Mouse (Mus musculus): Measurements from ENCODE around the gene Cavin4. TPM values are rescaled to one million over a fixed set of nuclear protein-coding genes. Genes with fewer than 3 reads are reported as not detected.

Gene Cavin4
- 0.88 and 1.9 TPM in 2 replicates for polyA plus RNA-seq (2015; fragmentation: Nextera tagmentation; extraction: Ambion mirVana)

DNA sequence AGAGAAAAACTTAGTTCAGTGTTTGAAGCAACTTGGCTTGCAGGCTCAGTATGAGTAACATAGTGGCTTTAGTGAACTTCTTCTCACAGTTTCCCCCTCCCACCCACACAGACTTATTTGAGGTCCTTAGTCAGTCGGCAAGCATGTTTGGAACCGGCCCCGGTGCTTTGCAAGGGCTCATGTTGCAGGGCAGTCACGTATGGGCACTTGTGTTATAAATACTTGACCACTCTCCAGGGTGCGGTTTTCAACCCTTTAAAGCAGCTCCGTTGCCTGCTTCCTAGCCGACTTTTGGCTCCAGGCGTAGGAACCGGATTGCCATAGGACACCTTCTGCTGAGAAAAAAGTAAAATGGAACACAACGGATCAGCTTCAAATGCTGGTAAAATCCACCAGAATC lies at the start of gene Cavin4:
Gene Cavin4, plus strand, starts transcription at position 244 of the 400 bp plus-strand sequence.
- Histone ChIP-seq H3K36me3 (ENCODE audit: control insufficient read depth, insufficient read depth, low read length) (peaks cover 13% of the 10 kb centered on the region), H3K4me1 (ENCODE audit: control insufficient read depth, insufficient read depth, low read depth, low read length) (no peaks in the 10 kb centered on the region), H3K27ac (ENCODE audit: low read depth, low read length) (no peak within 1 kb of the TSS), H3K9ac (ENCODE audit: low read depth, low read length) (no peak within 1 kb of the TSS), H3K27me3 (replicated peaks; ENCODE audit: control insufficient read depth, insufficient read depth, low read length) (no peaks in the 10 kb centered on the region), H3K9me3 (ENCODE audit: control insufficient read depth, low read length) (no peaks in the 10 kb centered on the region), H3K4me3 (ENCODE audit: low read length) (no peak within 1 kb of the TSS), H3K4me2 (ENCODE audit: low read length) (no peak within 1 kb of the TSS)
- WGBS = 94% methylated on average over 10 of the region's 10 CpGs
- no peak for ATAC-seq

DNA sequence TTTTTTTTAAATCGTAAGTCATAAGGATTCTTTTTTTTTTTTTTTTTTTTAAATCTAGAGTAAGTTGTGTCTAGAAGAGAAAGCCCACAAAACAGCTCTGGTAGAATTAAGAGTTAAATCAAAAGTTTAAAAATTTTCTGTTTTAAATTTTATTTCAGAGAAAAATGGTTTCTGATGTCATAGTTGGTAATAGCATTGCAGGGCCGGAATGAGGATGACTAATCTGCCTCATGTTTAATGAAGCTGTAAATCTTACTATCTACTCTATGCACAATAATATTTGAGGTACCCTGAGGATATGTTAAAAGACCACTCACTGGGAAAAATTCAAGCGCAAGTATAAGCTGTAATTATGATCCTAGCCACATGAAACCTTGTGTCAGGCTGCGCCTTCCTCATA lies 47.8 kb upstream of the Cavin4 start:
- 88% methylated on average over 4 of the region's 4 CpGs for WGBS
- Histone ChIP-seq H3K4me3 (ENCODE audit: low read length) (no peak overlapping the region), H3K27me3 (replicated peaks; ENCODE audit: control insufficient read depth, insufficient read depth, low read length) (no peaks in the 10 kb centered on the region), H3K9ac (ENCODE audit: low read depth, low read length) (no peak overlapping the region), H3K9me3 (ENCODE audit: control insufficient read depth, low read length) (no peaks in the 10 kb centered on the region), H3K4me2 (ENCODE audit: low read length) (no peak overlapping the region), H3K36me3 (ENCODE audit: control insufficient read depth, insufficient read depth, low read length) (peaks cover 15% of the 10 kb centered on the region), H3K4me1 (ENCODE audit: control insufficient read depth, insufficient read depth, low read depth, low read length) (no peaks in the 10 kb centered on the region), H3K27ac (ENCODE audit: low read depth, low read length) (no peak overlapping the region)
- no peak for ATAC-seq

DNA sequence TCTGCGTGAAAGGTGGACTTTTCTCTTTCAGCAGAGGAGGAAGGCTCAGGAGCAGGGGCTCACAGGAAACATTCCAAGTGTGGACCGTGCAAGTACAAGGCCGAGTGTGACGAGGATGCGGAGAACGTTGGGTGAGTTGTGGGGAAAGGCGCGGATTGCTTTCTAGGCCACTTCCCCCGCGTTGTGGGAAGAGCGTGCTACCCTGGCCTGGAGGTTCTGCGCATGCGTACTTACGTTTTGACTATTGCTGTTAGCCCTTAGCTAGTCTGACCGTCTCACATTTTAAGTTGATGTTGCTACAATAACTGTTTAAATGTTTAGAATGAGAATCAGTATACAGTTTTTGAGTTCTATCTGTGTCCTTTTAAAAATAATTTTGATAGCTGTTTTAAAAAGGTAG lies 46.1 kb upstream of the Cavin4 start:
- Histone ChIP-seq H3K4me3 (ENCODE audit: low read length) (no peak overlapping the region), H3K9me3 (ENCODE audit: control insufficient read depth, low read length) (no peaks in the 10 kb centered on the region), H3K27ac (ENCODE audit: low read depth, low read length) (no peak overlapping the region), H3K36me3 (ENCODE audit: control insufficient read depth, insufficient read depth, low read length) (peaks cover 14% of the 10 kb centered on the region), H3K4me2 (ENCODE audit: low read length) (no peak overlapping the region), H3K4me1 (ENCODE audit: control insufficient read depth, insufficient read depth, low read depth, low read length) (no peaks in the 10 kb centered on the region), H3K9ac (ENCODE audit: low read depth, low read length) (no peak overlapping the region), H3K27me3 (replicated peaks; ENCODE audit: control insufficient read depth, insufficient read depth, low read length) (no peaks in the 10 kb centered on the region)
- 96% methylated on average over 15 of the region's 15 CpGs for whole genome bisulfite sequencing
- ATAC-seq = no peak

DNA sequence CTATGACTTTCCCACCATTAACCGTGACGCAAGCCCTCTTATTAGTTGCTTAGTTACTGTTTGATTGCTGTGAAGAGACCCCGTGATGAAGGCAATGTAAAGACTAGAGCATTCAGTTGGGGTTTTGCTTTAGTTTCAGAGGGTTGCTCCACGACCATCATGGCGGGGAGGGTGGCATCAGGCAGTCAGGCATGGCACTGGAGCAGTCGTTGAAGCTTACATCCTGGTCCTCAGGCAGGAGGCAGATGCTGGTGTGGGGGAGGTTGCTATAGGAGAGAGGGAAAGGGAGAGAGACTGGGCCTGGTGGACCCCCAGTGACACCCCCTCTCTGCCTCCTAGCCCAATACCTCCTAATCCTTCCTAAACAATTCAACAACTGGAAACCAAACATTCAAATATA lies 43.2 kb upstream of the Cavin4 start:
- H3K27ac ChIP-seq (ENCODE audit: low read depth, low read length) = no peak overlapping the region
- WGBS = 91% methylated on average over 5 of the region's 6 CpGs
- no peaks in the 10 kb centered on the region for H3K4me1 ChIP-seq (ENCODE audit: control insufficient read depth, insufficient read depth, low read depth, low read length)
- peaks cover 14% of the 10 kb centered on the region for H3K36me3 ChIP-seq (ENCODE audit: control insufficient read depth, insufficient read depth, low read length)
- no peak for ATAC-seq
- no peak overlapping the region for H3K9ac ChIP-seq (ENCODE audit: low read depth, low read length)
- no peak overlapping the region for H3K4me3 ChIP-seq (ENCODE audit: low read length)
- H3K27me3 ChIP-seq (replicated peaks; ENCODE audit: control insufficient read depth, insufficient read depth, low read length) = no peaks in the 10 kb centered on the region
- no peak overlapping the region for H3K4me2 ChIP-seq (ENCODE audit: low read length)
- H3K9me3 ChIP-seq (ENCODE audit: control insufficient read depth, low read length) = no peaks in the 10 kb centered on the region

DNA sequence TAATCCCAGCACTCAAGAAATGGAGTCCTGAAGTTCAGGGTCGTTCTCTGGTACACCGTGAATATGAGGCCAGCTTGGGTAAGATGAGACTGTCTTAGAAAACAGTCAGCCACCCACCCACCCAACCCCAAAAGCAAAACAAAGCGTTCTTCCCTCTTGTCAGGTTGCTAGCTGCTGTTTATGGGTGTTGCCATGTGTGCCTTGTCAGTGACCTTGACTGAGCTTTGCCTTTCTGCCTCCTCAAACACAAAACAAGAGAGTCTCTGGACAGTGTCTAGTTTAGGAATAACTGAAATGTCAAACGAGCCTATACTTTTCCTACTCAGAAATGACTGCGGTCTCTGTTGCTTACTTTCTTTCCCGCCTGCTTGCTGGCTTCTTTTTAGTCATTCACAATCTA lies 41.1 kb upstream of the Cavin4 start:
- H3K4me2 ChIP-seq (ENCODE audit: low read length) = no peak overlapping the region
- no peak overlapping the region for H3K4me3 ChIP-seq (ENCODE audit: low read length)
- no peak overlapping the region for H3K9ac ChIP-seq (ENCODE audit: low read depth, low read length)
- H3K9me3 ChIP-seq (ENCODE audit: control insufficient read depth, low read length) = no peaks in the 10 kb centered on the region
- peaks cover 5% of the 10 kb centered on the region for H3K36me3 ChIP-seq (ENCODE audit: control insufficient read depth, insufficient read depth, low read length)
- 97% methylated on average over 6 of the region's 6 CpGs for WGBS
- H3K27me3 ChIP-seq (replicated peaks; ENCODE audit: control insufficient read depth, insufficient read depth, low read length) = no peaks in the 10 kb centered on the region
- no peaks in the 10 kb centered on the region for H3K4me1 ChIP-seq (ENCODE audit: control insufficient read depth, insufficient read depth, low read depth, low read length)
- no peak overlapping the region for H3K27ac ChIP-seq (ENCODE audit: low read depth, low read length)
- no peak for ATAC-seq

DNA sequence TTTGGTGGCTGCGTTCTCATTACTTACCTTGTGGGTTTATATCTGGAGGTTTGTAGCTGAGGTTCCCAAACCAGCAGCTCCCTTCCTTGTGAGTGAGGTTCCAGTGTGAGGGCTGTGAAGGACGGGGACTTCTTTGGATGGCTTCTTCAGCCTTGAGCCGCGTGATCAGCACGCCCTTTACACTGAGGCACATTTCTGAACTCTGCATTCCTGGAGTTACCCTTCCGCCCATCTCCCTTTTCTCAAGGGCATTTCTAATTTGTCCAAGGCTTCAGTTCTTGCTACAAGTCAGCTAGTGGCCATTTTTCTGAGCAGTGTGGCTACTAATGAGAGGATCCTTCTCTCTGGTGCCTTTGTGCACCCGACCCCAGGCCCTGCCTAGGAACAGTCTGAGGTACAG lies 40.4 kb upstream of the Cavin4 start:
- 95% methylated on average over 7 of the region's 7 CpGs for WGBS
- H3K4me1 ChIP-seq (ENCODE audit: control insufficient read depth, insufficient read depth, low read depth, low read length) = no peaks in the 10 kb centered on the region
- H3K36me3 ChIP-seq (ENCODE audit: control insufficient read depth, insufficient read depth, low read length) = peaks cover 4% of the 10 kb centered on the region; the same call in 1 of the 2 replicates
- H3K9me3 ChIP-seq (ENCODE audit: control insufficient read depth, low read length) = no peaks in the 10 kb centered on the region
- no peak overlapping the region for H3K9ac ChIP-seq (ENCODE audit: low read depth, low read length)
- no peaks in the 10 kb centered on the region for H3K27me3 ChIP-seq (replicated peaks; ENCODE audit: control insufficient read depth, insufficient read depth, low read length)
- H3K27ac ChIP-seq (ENCODE audit: low read depth, low read length) = no peak overlapping the region
- no peak for ATAC-seq
- H3K4me2 ChIP-seq (ENCODE audit: low read length) = no peak overlapping the region
- no peak overlapping the region for H3K4me3 ChIP-seq (ENCODE audit: low read length)

DNA sequence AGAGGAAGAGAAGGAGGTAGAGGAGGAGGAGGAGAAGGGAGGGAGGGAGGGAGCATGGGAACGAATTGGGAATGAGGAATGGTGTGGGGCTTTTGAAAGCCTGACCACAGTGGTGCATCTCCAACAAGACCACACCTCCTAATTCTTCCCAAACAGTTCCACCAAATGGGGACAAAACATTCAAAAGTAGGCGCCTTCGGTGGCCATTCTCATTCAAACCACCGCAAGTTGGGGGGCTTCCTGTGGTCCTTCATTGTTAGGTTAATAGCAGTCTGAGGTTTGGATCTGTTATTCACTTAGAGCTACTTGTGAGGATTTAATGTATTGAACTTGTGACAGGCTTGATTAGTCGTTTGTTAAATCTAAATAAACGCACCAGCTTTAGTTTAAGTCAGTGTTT lies 38.4 kb upstream of the Cavin4 start:
- no peaks in the 10 kb centered on the region for H3K9me3 ChIP-seq (ENCODE audit: control insufficient read depth, low read length)
- H3K27ac ChIP-seq (ENCODE audit: low read depth, low read length) = no peak overlapping the region
- H3K27me3 ChIP-seq (replicated peaks; ENCODE audit: control insufficient read depth, insufficient read depth, low read length) = no peaks in the 10 kb centered on the region
- no peaks in the 10 kb centered on the region for H3K4me1 ChIP-seq (ENCODE audit: control insufficient read depth, insufficient read depth, low read depth, low read length)
- no peak for ATAC-seq
- 61% methylated on average over 6 of the region's 6 CpGs for WGBS
- peaks cover 12% of the 10 kb centered on the region for H3K36me3 ChIP-seq (ENCODE audit: control insufficient read depth, insufficient read depth, low read length)
- no peak overlapping the region for H3K9ac ChIP-seq (ENCODE audit: low read depth, low read length)
- no peak overlapping the region for H3K4me3 ChIP-seq (ENCODE audit: low read length)
- H3K4me2 ChIP-seq (ENCODE audit: low read length) = no peak overlapping the region

DNA sequence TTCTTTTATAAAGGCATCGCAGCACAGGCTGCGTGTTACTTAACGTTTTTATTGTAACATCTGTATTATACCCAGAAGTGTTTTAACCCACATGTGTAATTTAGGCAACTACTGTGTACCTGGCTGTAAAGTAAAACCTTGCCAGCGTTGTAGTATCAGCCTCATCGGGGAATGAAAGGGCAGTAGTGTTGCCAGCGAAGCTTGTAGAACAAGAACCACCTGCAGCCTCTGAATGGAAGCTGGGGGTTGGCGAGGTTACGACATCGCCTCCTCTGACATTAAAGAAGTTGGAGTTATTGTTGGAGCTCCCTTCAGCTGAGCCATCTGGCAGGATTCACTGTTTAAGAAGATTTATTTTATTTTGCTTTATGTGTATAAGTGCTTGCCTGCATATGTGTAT lies 37.5 kb upstream of the Cavin4 start:
- Histone ChIP-seq H3K36me3 (ENCODE audit: control insufficient read depth, insufficient read depth, low read length) (peaks cover 12% of the 10 kb centered on the region), H3K9ac (ENCODE audit: low read depth, low read length) (no peak overlapping the region), H3K4me3 (ENCODE audit: low read length) (no peak overlapping the region), H3K9me3 (ENCODE audit: control insufficient read depth, low read length) (no peaks in the 10 kb centered on the region), H3K27me3 (replicated peaks; ENCODE audit: control insufficient read depth, insufficient read depth, low read length) (no peaks in the 10 kb centered on the region), H3K4me1 (ENCODE audit: control insufficient read depth, insufficient read depth, low read depth, low read length) (no peaks in the 10 kb centered on the region), H3K4me2 (ENCODE audit: low read length) (no peak overlapping the region), H3K27ac (ENCODE audit: low read depth, low read length) (no peak overlapping the region)
- ATAC-seq = no peak
- 76% methylated on average over 9 of the region's 9 CpGs for WGBS

DNA sequence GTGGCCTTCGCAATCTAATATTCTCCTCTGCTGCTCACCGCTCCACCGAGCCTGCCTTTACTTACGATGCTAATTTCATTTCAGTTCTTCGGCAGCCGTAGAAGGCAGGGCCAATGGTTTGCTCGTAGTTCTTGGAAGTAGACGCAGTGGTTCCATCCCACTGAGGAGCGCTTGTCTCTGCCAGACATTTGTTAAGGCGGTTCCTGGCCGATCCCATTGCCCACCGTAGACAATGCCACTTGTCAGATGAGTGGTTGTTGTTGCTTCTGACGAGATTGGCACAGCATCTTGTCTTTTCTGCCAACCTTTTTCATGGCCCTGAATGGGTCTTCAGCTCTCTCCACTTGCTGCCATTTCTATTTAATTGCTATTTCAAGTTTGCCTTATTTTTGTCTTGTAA lies 33.9 kb upstream of the Cavin4 start:
- ATAC-seq = peak; percentile 46
- Histone ChIP-seq H3K4me1 (ENCODE audit: control insufficient read depth, insufficient read depth, low read depth, low read length) (no peaks in the 10 kb centered on the region), H3K36me3 (ENCODE audit: control insufficient read depth, insufficient read depth, low read length) (peaks cover 7% of the 10 kb centered on the region), H3K27me3 (replicated peaks; ENCODE audit: control insufficient read depth, insufficient read depth, low read length) (no peaks in the 10 kb centered on the region), H3K27ac (ENCODE audit: low read depth, low read length) (no peak overlapping the region), H3K4me2 (ENCODE audit: low read length) (no peak overlapping the region), H3K4me3 (ENCODE audit: low read length) (no peak overlapping the region), H3K9ac (ENCODE audit: low read depth, low read length) (no peak overlapping the region), H3K9me3 (ENCODE audit: control insufficient read depth, low read length) (no peaks in the 10 kb centered on the region)
- WGBS = 71% methylated on average over 13 of the region's 13 CpGs

DNA sequence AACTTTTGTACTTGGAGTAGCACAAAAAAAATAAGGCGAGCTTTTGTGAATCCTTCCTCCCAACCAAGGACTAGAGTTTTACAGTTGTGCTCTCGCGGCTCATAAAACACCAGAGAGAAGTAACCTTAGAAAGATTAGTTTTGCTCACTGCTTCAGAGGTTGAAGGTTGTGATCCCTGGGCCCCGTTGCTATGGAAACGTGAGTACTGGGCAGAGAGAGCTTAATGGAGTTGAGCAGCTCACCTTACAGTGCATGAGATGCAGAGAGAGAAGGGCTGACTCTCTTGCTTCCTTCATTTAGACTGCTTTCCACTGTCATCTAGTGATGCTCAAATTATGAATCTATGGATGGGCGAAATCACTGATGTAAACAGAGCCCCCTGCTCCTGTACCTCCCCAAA lies 29.8 kb upstream of the Cavin4 start:
- peaks cover 7% of the 10 kb centered on the region; the same call in 1 of the 2 replicates for H3K36me3 ChIP-seq (ENCODE audit: control insufficient read depth, insufficient read depth, low read length)
- 88% methylated on average over 6 of the region's 6 CpGs for WGBS
- H3K27me3 ChIP-seq (replicated peaks; ENCODE audit: control insufficient read depth, insufficient read depth, low read length) = no peaks in the 10 kb centered on the region
- ATAC-seq = no peak
- no peak overlapping the region for H3K9ac ChIP-seq (ENCODE audit: low read depth, low read length)
- no peak overlapping the region for H3K27ac ChIP-seq (ENCODE audit: low read depth, low read length)
- H3K4me2 ChIP-seq (ENCODE audit: low read length) = no peak overlapping the region
- H3K9me3 ChIP-seq (ENCODE audit: control insufficient read depth, low read length) = no peaks in the 10 kb centered on the region
- no peak overlapping the region for H3K4me3 ChIP-seq (ENCODE audit: low read length)
- no peaks in the 10 kb centered on the region for H3K4me1 ChIP-seq (ENCODE audit: control insufficient read depth, insufficient read depth, low read depth, low read length)
